15 mouse cellular contexts compared by ENCODE assay signal in genomic region chr7:44344622-44345021, GRCm38 (mm10). TPM values are rescaled to one million over a fixed set of nuclear protein-coding genes. Genes with fewer than 3 reads are reported as not detected.
DNase-seq lines count a peak whose midpoint lies in the region; ATAC-seq and TF ChIP-seq lines count a peak whose summit lies in the region.
"Had no signal": no experiment of that assay in that cellular context is flagged by ENCODE, and none has a peak within 500 bp of the region (broad histone marks: within the 10 kb centered on the region; RNA-seq: fewer than 3 reads in every experiment).

No protein-coding gene starts in this region.

- H3K36me3 ChIP-seq in midbrain, embryonic 14.5 days (ENCODE audit: control insufficient read depth, insufficient read depth, low read length) = peaks cover 58% of the 10 kb centered on the region
- H3K36me3 ChIP-seq in midbrain, embryonic 15.5 days (replicated peaks) = peaks cover 42% of the 10 kb centered on the region
- peaks cover 15% of the 10 kb centered on the region for H3K36me3 ChIP-seq in E14TG2a.4 (ENCODE audit: insufficient read depth, low read length)
- H3K36me3 ChIP-seq in small intestine, adult 2 months (ENCODE audit: control insufficient read depth, insufficient read depth, low read length) = no peaks in the 10 kb centered on the region
- H3K36me3 ChIP-seq: heart, embryonic 13.5 days had no signal

- H3K4me2 ChIP-seq in midbrain, embryonic 14.5 days (ENCODE audit: low read length) = no peak overlapping the region
- no peak overlapping the region for H3K4me2 ChIP-seq in midbrain, embryonic 15.5 days

- no peak overlapping the region for H3K4me3 ChIP-seq in midbrain, embryonic 14.5 days (replicated peaks; ENCODE audit: low read depth, low read length)
- H3K4me3 ChIP-seq in midbrain, embryonic 15.5 days = no peak overlapping the region
- peak overlapping the region; percentile 62 for H3K4me3 ChIP-seq in E14TG2a.4 (replicated peaks; ENCODE audit: low read length)
- peak overlapping the region; percentile 45 for H3K4me3 ChIP-seq in small intestine, adult 2 months (ENCODE audit: low read depth, low read length)
- H3K4me3 ChIP-seq: heart, embryonic 13.5 days had no signal

- WGBS in midbrain, embryonic 14.5 days = 84% methylated on average over 12 of the region's 12 CpGs
- 78% methylated on average over 12 of the region's 12 CpGs for WGBS in midbrain, embryonic 15.5 days
- 48% methylated on average over 12 of the region's 12 CpGs for WGBS in small intestine, adult 2 months

- no peak for DNase-seq in midbrain, embryonic 14.5 days
- DNase-seq in thymus, postnatal 10 days (ENCODE audit: low spot score in 2 of 2) = no peak
- DNase-seq in Muller cell, postnatal 12 days (ENCODE audit: inconsistent ontology term) = no peak
- DNase-seq: adrenal gland, postnatal 14 days; cerebellum, adult 2 months; layer of hippocampus, postnatal 36 days had no signal

- no peak for ATAC-seq in midbrain, embryonic 14.5 days (ENCODE audit: low FRiP score, low TSS enrichment)
- no peak for ATAC-seq in midbrain, embryonic 15.5 days (replicated peaks)
- ATAC-seq in hematopoietic stem cell, adult 5-6 weeks (replicated peaks in 1 of 2; ENCODE audit: insufficient read depth in 1 of 2, low FRiP score in 2 of 2, low TSS enrichment in 1 of 2, low read depth in 1 of 2, poor library complexity in 2 of 2, severe bottlenecking in 2 of 2) = peak; percentile 53 to 66
- no peak for ATAC-seq in erythroblast, adult 5-6 weeks (replicated peaks; ENCODE audit: low FRiP score, poor library complexity, severe bottlenecking)
- ATAC-seq: hindbrain, postnatal 0 days; Patski had no signal

- H3K4me1 ChIP-seq in midbrain, embryonic 14.5 days (ENCODE audit: control insufficient read depth, insufficient read depth, low read length) = no peaks in the 10 kb centered on the region
- no peaks in the 10 kb centered on the region for H3K4me1 ChIP-seq in midbrain, embryonic 15.5 days
- peaks cover 51% of the 10 kb centered on the region for H3K4me1 ChIP-seq in E14TG2a.4 (replicated peaks; ENCODE audit: low read depth, low read length)
- no peaks in the 10 kb centered on the region for H3K4me1 ChIP-seq in small intestine, adult 2 months (ENCODE audit: control insufficient read depth, insufficient read depth, insufficient read length, low read length)

- no peak for TF ChIP-seq POLR2A in small intestine, adult 2 months (IDR thresholded peaks at IDR 0.05; ENCODE audit: low read depth, low read length)

- no peak for TF ChIP-seq CTCF in E14TG2a.4 (conservative IDR thresholded peaks at IDR 0.05; ENCODE audit: low read length)
- TF ChIP-seq CTCF in small intestine, adult 2 months (IDR thresholded peaks at IDR 0.05; ENCODE audit: extremely low read depth, insufficient read length, insufficient replicate concordance, low read depth, low read length) = no peak

- H3K27me3 ChIP-seq in midbrain, embryonic 14.5 days (ENCODE audit: control insufficient read depth, insufficient read depth, low read length) = 0 out of 2 replicates have a peak, but pooled peaks cover 4% of the 10 kb centered on the region
- H3K27me3 ChIP-seq in midbrain, embryonic 15.5 days (replicated peaks) = no peaks in the 10 kb centered on the region
- H3K27me3 ChIP-seq in E14TG2a.4 (ENCODE audit: insufficient read depth, low read length) = peaks cover 18% of the 10 kb centered on the region
- H3K27me3 ChIP-seq in small intestine, adult 2 months (ENCODE audit: control insufficient read depth, insufficient read depth, low read length) = no peaks in the 10 kb centered on the region

- no peaks in the 10 kb centered on the region for H3K9me3 ChIP-seq in midbrain, embryonic 14.5 days (ENCODE audit: control insufficient read depth, low read length)
- H3K9me3 ChIP-seq in midbrain, embryonic 15.5 days = no peaks in the 10 kb centered on the region
- H3K9me3 ChIP-seq in E14TG2a.4 (ENCODE audit: low read length) = no peaks in the 10 kb centered on the region
- H3K9me3 ChIP-seq: heart, embryonic 13.5 days had no signal

- 0 out of 2 replicates have a peak overlapping the region, but pooled peaks have one; percentile 9 for H3K9ac ChIP-seq in midbrain, embryonic 14.5 days (replicated peaks; ENCODE audit: low read length)
- no peak overlapping the region for H3K9ac ChIP-seq in midbrain, embryonic 15.5 days

- H3K27ac ChIP-seq in midbrain, embryonic 14.5 days (replicated peaks; ENCODE audit: low read depth, low read length) = no peak overlapping the region
- no peak overlapping the region for H3K27ac ChIP-seq in midbrain, embryonic 15.5 days
- no peak overlapping the region for H3K27ac ChIP-seq in small intestine, adult 2 months (ENCODE audit: insufficient read depth, low read depth, low read length)
- H3K27ac ChIP-seq: heart, embryonic 13.5 days; hindbrain, postnatal 0 days; stomach, postnatal 0 days had no signal

RNA-seq across cellular contexts. Expression of gene Shank1, which starts 34.6 kb away (rescaled TPM):
- 35.1 and 37.8 TPM in 2 replicates for polyA plus RNA-seq in midbrain, embryonic 14.5 days (2014; fragmentation: Nextera tagmentation; extraction: Ambion mirVana)
- polyA plus RNA-seq in midbrain, embryonic 15.5 days (2015; fragmentation: Nextera tagmentation; extraction: Ambion mirVana) = 39.8 and 46.5 TPM in 2 replicates
- not detected in 2 replicates for total RNA-seq in hematopoietic stem cell, adult 5-6 weeks (2017)
- polyA plus RNA-seq in small intestine, adult 2 months (2012; rRNA removed) = 0.81 and 2.1 TPM in 2 replicates
- not detected in 2 replicates for total RNA-seq in erythroblast, adult 5-6 weeks (2015; ENCODE audit: low replicate concordance)
- total RNA-seq in erythroblast, adult 5-6 weeks (2017; ENCODE audit: low replicate concordance) = not detected in 2 replicates

RNA-seq across cellular contexts. Expression of gene Clec11a, which starts 37.9 kb away (rescaled TPM):
- 4.6 and 4.7 TPM in 2 replicates for polyA plus RNA-seq in midbrain, embryonic 14.5 days (2014; fragmentation: Nextera tagmentation; extraction: Ambion mirVana)
- polyA plus RNA-seq in midbrain, embryonic 15.5 days (2015; fragmentation: Nextera tagmentation; extraction: Ambion mirVana) = 3.6 and 3.9 TPM in 2 replicates
- 1.5 and 4.2 TPM in 2 replicates for total RNA-seq in hematopoietic stem cell, adult 5-6 weeks (2017)
- polyA plus RNA-seq in small intestine, adult 2 months (2012; rRNA removed) = 0.82 and 1.3 TPM in 2 replicates
- 0.19 and 0.63 TPM in 2 replicates for total RNA-seq in erythroblast, adult 5-6 weeks (2015; ENCODE audit: low replicate concordance)
- total RNA-seq in erythroblast, adult 5-6 weeks (2017; ENCODE audit: low replicate concordance) = 0.28 and 1.0 TPM in 2 replicates

RNA-seq across cellular contexts. Expression of gene Syt3, which starts 39.3 kb away (rescaled TPM):
- polyA plus RNA-seq in midbrain, embryonic 14.5 days (2014; fragmentation: Nextera tagmentation; extraction: Ambion mirVana) = 39.5 and 48.5 TPM in 2 replicates
- 56.3 and 57.2 TPM in 2 replicates for polyA plus RNA-seq in midbrain, embryonic 15.5 days (2015; fragmentation: Nextera tagmentation; extraction: Ambion mirVana)
- 0.79 and 1.8 TPM in 2 replicates for total RNA-seq in hematopoietic stem cell, adult 5-6 weeks (2017)
- polyA plus RNA-seq in small intestine, adult 2 months (2012; rRNA removed) = 1.1 and 1.8 TPM in 2 replicates
- total RNA-seq in erythroblast, adult 5-6 weeks (2015; ENCODE audit: low replicate concordance) = not detected in 2 replicates
- not detected in 2 replicates for total RNA-seq in erythroblast, adult 5-6 weeks (2017; ENCODE audit: low replicate concordance)

RNA-seq across cellular contexts. Expression of gene 1700008O03Rik, which starts 41.0 kb away (rescaled TPM):
- polyA plus RNA-seq in midbrain, embryonic 14.5 days (2014; fragmentation: Nextera tagmentation; extraction: Ambion mirVana) = 1.7 and 1.9 TPM in 2 replicates
- polyA plus RNA-seq in midbrain, embryonic 15.5 days (2015; fragmentation: Nextera tagmentation; extraction: Ambion mirVana) = 2.1 and 2.6 TPM in 2 replicates
- 1.9 TPM in 1 of 2 replicates, not detected in the other for total RNA-seq in hematopoietic stem cell, adult 5-6 weeks (2017)
- polyA plus RNA-seq in small intestine, adult 2 months (2012; rRNA removed) = 0.43 TPM in 1 of 2 replicates, not detected in the other
- total RNA-seq in erythroblast, adult 5-6 weeks (2015; ENCODE audit: low replicate concordance) = not detected in 2 replicates
- total RNA-seq in erythroblast, adult 5-6 weeks (2017; ENCODE audit: low replicate concordance) = not detected in 2 replicates

Comparison
In these comparisons a context has a peak if more than half of its experiments do, and no peak if none do; other contexts are left out.
1. ATAC-seq: peak in hematopoietic stem cell, adult 5-6 weeks (2 of 2); none in midbrain, embryonic 14.5 days (single experiment), midbrain, embryonic 15.5 days (single experiment) and erythroblast, adult 5-6 weeks (single experiment).
2. H3K4me3 ChIP-seq: peak in E14TG2a.4 (single experiment) and small intestine, adult 2 months (single experiment); none in midbrain, embryonic 14.5 days (single experiment) and midbrain, embryonic 15.5 days (single experiment).
3. RNA of gene Shank1, which starts 34.6 kb away (polyA plus RNA-seq): 39.8 to 46.5 TPM in midbrain, embryonic 15.5 days and 35.1 to 37.8 TPM in midbrain, embryonic 14.5 days; 0.81 to 2.1 TPM in small intestine, adult 2 months; every median in the first group is over 10 times any median in the second.
4. RNA of gene Syt3, which starts 39.3 kb away (polyA plus RNA-seq): 56.3 to 57.2 TPM in midbrain, embryonic 15.5 days and 39.5 to 48.5 TPM in midbrain, embryonic 14.5 days; 1.1 to 1.8 TPM in small intestine, adult 2 months; every median in the first group is over 10 times any median in the second.